Mouse (Mus musculus) embryonic fibroblast, embryonic 13.5 days (primary cell): ENCODE data around the gene Agpat2.

Experiments
- CTCF ChIP-seq: IDR thresholded peaks from 2 replicates; pipeline ENCODE4 v1.5.1; 2011; ENCODE audit warnings: mild to moderate bottlenecking, control low read depth, low read length, moderate library complexity, borderline replicate concordance; ENCODE audit not compliant: insufficient read depth
- POLR2A ChIP-seq: IDR thresholded peaks from 2 replicates; pipeline ENCODE4 v1.6.1; 2011; ENCODE audit warnings: low read depth, mild to moderate bottlenecking, control low read depth, low read length, moderate library complexity

GRCm38 (mm10) chr2:26603720-26604671, at the start of gene Agpat2:
- no peak for TF ChIP-seq CTCF
- TF ChIP-seq POLR2A, result peak; percentile 79
